9 mouse cellular contexts compared by ENCODE assay signal in genomic region chr6:108448016-108448735, GRCm38 (mm10).
DNase-seq lines count a peak whose midpoint lies in the region; ATAC-seq and TF ChIP-seq lines count a peak whose summit lies in the region.
"Had no signal": no experiment of that assay in that cellular context is flagged by ENCODE, and none has a peak within 500 bp of the region (broad histone marks: within the 10 kb centered on the region; RNA-seq: fewer than 3 reads in every experiment).

No protein-coding gene starts in this region.

- peak overlapping the region; percentile 100 for H3K27ac ChIP-seq in liver, adult 2 months (replicated peaks; ENCODE audit: insufficient read depth, low read depth, low read length)
- H3K27ac ChIP-seq in brown adipose tissue, adult 24 weeks (replicated peaks; ENCODE audit: low read depth, low read length): peak overlapping the region; percentile 61
- H3K27ac ChIP-seq in intestine, postnatal 0 days (ENCODE audit: low read depth, low read length): 0 out of 2 replicates have a peak overlapping the region, but pooled peaks have one; percentile 41
- H3K27ac ChIP-seq in small intestine, adult 2 months (ENCODE audit: insufficient read depth, low read depth, low read length): peak overlapping the region; percentile 56
- H3K27ac ChIP-seq: neural tube, embryonic 12.5 days had no signal

- H3K9ac ChIP-seq in liver, adult 2 months (ENCODE audit: low read depth, low read length): peak overlapping the region; percentile 71
- no peak overlapping the region for H3K9ac ChIP-seq in intestine, postnatal 0 days (ENCODE audit: low read depth, low read length)
- H3K9ac ChIP-seq: neural tube, embryonic 12.5 days had no signal

- H3K27me3 ChIP-seq in liver, adult 2 months (ENCODE audit: control insufficient read depth, insufficient read depth, low read length): no peaks in the 10 kb centered on the region
- no peaks in the 10 kb centered on the region for H3K27me3 ChIP-seq in intestine, postnatal 0 days (replicated peaks; ENCODE audit: control insufficient read depth, insufficient read depth, low read length)
- H3K27me3 ChIP-seq in small intestine, adult 2 months (ENCODE audit: control insufficient read depth, insufficient read depth, low read length): no peaks in the 10 kb centered on the region
- H3K27me3 ChIP-seq: neural tube, embryonic 12.5 days had no signal

- no peaks in the 10 kb centered on the region for H3K79me2 ChIP-seq in liver, adult 2 months (ENCODE audit: control insufficient read depth, insufficient read depth, low read length)

- no peak overlapping the region for H3K4me3 ChIP-seq in liver, adult 2 months (ENCODE audit: insufficient read depth, low read depth, low read length)
- H3K4me3 ChIP-seq in brown adipose tissue, adult 24 weeks (ENCODE audit: insufficient read depth, low read depth, low read length): no peak overlapping the region
- no peak overlapping the region for H3K4me3 ChIP-seq in intestine, postnatal 0 days (ENCODE audit: low read depth, low read length)
- H3K4me3 ChIP-seq in small intestine, adult 2 months (ENCODE audit: low read depth, low read length): no peak overlapping the region
- H3K4me3 ChIP-seq: neural tube, embryonic 12.5 days had no signal

- DNase-seq in liver, adult 2 months (ENCODE audit: extremely low read depth, low read depth, low spot score): peak; percentile 98
- no peak for DNase-seq in liver
- no peak for DNase-seq in thymus, postnatal 10 days (ENCODE audit: low spot score in 2 of 2)
- no peak for DNase-seq in thymus, postnatal 4 days
- DNase-seq in right cerebral cortex, adult 2 months (ENCODE audit: low spot score in 2 of 2): no peak

- no peaks in the 10 kb centered on the region for H3K9me3 ChIP-seq in intestine, postnatal 0 days (ENCODE audit: control insufficient read depth)
- H3K9me3 ChIP-seq: neural tube, embryonic 12.5 days had no signal

- WGBS in liver, adult 2 months: 7% methylated on average over 11 of the region's 11 CpGs
- WGBS in intestine, postnatal 0 days: 53% methylated on average over 11 of the region's 11 CpGs
- WGBS in small intestine, adult 2 months: 25% methylated on average over 11 of the region's 11 CpGs

- no peak for TF ChIP-seq POLR2A in liver, adult 2 months (IDR thresholded peaks at IDR 0.05; ENCODE audit: extremely low read depth, insufficient read depth, low read length)
- no peak for TF ChIP-seq POLR2A in small intestine, adult 2 months (IDR thresholded peaks at IDR 0.05; ENCODE audit: low read depth, low read length)

- no peaks in the 10 kb centered on the region for H3K36me3 ChIP-seq in liver, adult 2 months (ENCODE audit: control insufficient read depth, insufficient read depth, low read length)
- H3K36me3 ChIP-seq in intestine, postnatal 0 days (ENCODE audit: control insufficient read depth, insufficient read depth): peaks cover 7% of the 10 kb centered on the region; the same call in 1 of the 2 replicates
- no peaks in the 10 kb centered on the region for H3K36me3 ChIP-seq in small intestine, adult 2 months (ENCODE audit: control insufficient read depth, insufficient read depth, low read length)
- H3K36me3 ChIP-seq: neural tube, embryonic 12.5 days had no signal

- no peak overlapping the region for H3K4me2 ChIP-seq in intestine, postnatal 0 days (replicated peaks; ENCODE audit: low read depth)
- H3K4me2 ChIP-seq: neural tube, embryonic 12.5 days had no signal

- no peak for TF ChIP-seq CTCF in liver, adult 2 months (IDR thresholded peaks at IDR 0.05; ENCODE audit: low read depth, low read length)
- TF ChIP-seq CTCF in intestine, postnatal 0 days (IDR thresholded peaks at IDR 0.05; ENCODE audit: low read depth): no peak
- no peak for TF ChIP-seq CTCF in small intestine, adult 2 months (IDR thresholded peaks at IDR 0.05; ENCODE audit: extremely low read depth, insufficient read length, insufficient replicate concordance, low read depth, low read length)

- ATAC-seq in intestine, postnatal 0 days: no peak

- peaks cover 42% of the 10 kb centered on the region for H3K4me1 ChIP-seq in liver, adult 2 months (ENCODE audit: control insufficient read depth, insufficient read depth, low read length)
- peaks cover 21% of the 10 kb centered on the region for H3K4me1 ChIP-seq in brown adipose tissue, adult 24 weeks (ENCODE audit: control insufficient read depth, insufficient read depth, insufficient read length, low read length)
- H3K4me1 ChIP-seq in intestine, postnatal 0 days (replicated peaks; ENCODE audit: control insufficient read depth, insufficient read depth, low read length): peaks cover 5% of the 10 kb centered on the region
- H3K4me1 ChIP-seq in small intestine, adult 2 months (ENCODE audit: control insufficient read depth, insufficient read depth, insufficient read length, low read length): peaks cover 23% of the 10 kb centered on the region; the same call in 1 of the 2 replicates
- H3K4me1 ChIP-seq: neural tube, embryonic 12.5 days had no signal

Comparison
In these comparisons a context has a peak if more than half of its experiments do, and no peak if none do; other contexts are left out.
1. H3K27ac ChIP-seq: peak in every context shown above with its lines; median percentile 100 in liver, adult 2 months; 61 in brown adipose tissue, adult 24 weeks; 56 in small intestine, adult 2 months; 41 in intestine, postnatal 0 days.